Mouse (Mus musculus) kidney, embryonic 15.5 days (tissue): ENCODE data around the gene Plcb2. TPM values are rescaled to one million over a fixed set of nuclear protein-coding genes. Genes with fewer than 3 reads are reported as not detected.

ENCODE experiments used
- ATAC-seq: fragments of 200-750 bp; cut with Nextera tagmentation; replicated peaks from 2 replicates; pipeline ENCODE4 v1.8.0; 2017; ENCODE audit warnings: moderate TSS enrichment; ENCODE audit not compliant: low FRiP score
- H3K27ac ChIP-seq: fragments of 300-500 bp; sonication (generic); 2 replicates; pipeline ENCODE4 v1.5.1; 2015; ENCODE audit warnings: mild to moderate bottlenecking, inconsistent platforms
- H3K27me3 ChIP-seq: fragments of 300-500 bp; sonication (generic); 2 replicates; pipeline ENCODE4 v1.6.1; 2015; ENCODE audit warnings: inconsistent platforms
- H3K36me3 ChIP-seq: fragments of 300-500 bp; sonication (generic); 2 replicates; pipeline ENCODE4 v1.6.1; 2015; ENCODE audit warnings: inconsistent platforms
- H3K4me1 ChIP-seq: fragments of 300-500 bp; sonication (generic); 2 replicates; pipeline ENCODE4 v1.6.1; 2015; ENCODE audit warnings: inconsistent platforms
- H3K4me2 ChIP-seq: fragments of 300-500 bp; sonication (generic); 2 replicates; pipeline ENCODE4 v1.6.1; 2015; ENCODE audit warnings: moderate library complexity, mild to moderate bottlenecking, inconsistent platforms
- H3K4me3 ChIP-seq: fragments of 300-500 bp; sonication (generic); replicated peaks from 2 replicates; pipeline ENCODE4 v1.5.1; 2015; ENCODE audit warnings: mild to moderate bottlenecking, inconsistent platforms
- H3K9ac ChIP-seq: fragments of 300-500 bp; sonication (generic); 2 replicates; pipeline ENCODE4 v1.6.1; 2015; ENCODE audit warnings: mild to moderate bottlenecking, inconsistent platforms
- H3K9me3 ChIP-seq: fragments of 300-500 bp; sonication (generic); replicated peaks from 2 replicates; pipeline ENCODE4 v1.6.1; 2016; ENCODE audit warnings: inconsistent platforms
- WGBS: fragments of 180-500 bp; shearing (Covaris S2); methylation state at CpG from one replicate; pipeline ENCODE4 v1.1.7; 2015; ENCODE audit warnings: mixed read lengths; 5-methylcytosine and 5-hydroxymethylcytosine counted together
- polyA plus RNA-seq: library from polyadenylated mRNA; unstranded; fragments of >200 nt; fragmentation: Nextera tagmentation; extraction: Ambion mirVana; gene quantifications from 2 replicates; pipeline ENCODE4 v1.2.1, GENCODE M21; 2015

The Plcb2 gene
- polyA plus RNA-seq, 1 experiment from 2014 or later: 1.5 TPM

DNA sequence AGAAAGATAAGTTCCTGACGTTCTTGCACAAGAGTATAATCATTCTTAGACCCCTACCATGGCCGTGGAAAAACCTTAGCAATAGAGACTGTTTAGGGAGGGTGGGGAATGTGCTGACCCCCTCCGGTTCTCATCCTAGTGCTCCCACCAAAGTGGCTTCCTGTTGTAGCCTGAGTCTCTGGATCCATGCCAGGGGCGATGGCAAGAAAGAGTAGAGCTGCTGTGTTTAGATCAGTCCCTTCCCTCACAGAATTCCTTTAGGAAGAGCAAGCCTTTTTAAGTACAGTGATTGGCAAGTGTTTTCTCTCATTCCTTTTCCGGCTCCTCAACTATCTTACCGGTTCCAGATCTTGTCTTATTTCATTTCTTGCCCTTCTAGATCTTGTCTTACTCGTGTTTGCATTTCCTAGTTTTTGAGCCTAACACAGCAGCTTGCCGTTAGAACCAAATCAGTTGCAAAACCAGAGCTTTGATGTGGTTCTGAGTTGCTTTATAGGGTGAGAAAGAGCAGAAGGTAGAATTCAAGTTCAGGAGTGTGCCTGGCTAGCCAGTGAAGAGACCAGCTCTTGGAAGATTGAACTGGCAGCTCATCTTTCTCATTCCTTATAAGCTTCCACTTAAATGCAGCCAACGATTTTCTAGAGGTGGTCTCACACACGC, 19.2 kb upstream of the Plcb2 start:
- H3K4me2 ChIP-seq: peak overlapping the region; percentile 99
- no peaks in the 10 kb centered on the region for H3K9me3 ChIP-seq
- ATAC-seq: no peak
- no peak overlapping the region for H3K9ac ChIP-seq
- 33% methylated on average over 10 of the region's 10 CpGs for WGBS
- peak overlapping the region; percentile 91 for H3K4me3 ChIP-seq
- H3K27me3 ChIP-seq: peaks cover 36% of the 10 kb centered on the region
- H3K27ac ChIP-seq: no peak overlapping the region
- peaks cover 41% of the 10 kb centered on the region for H3K4me1 ChIP-seq
- peaks cover 17% of the 10 kb centered on the region; the same call in 1 of the 2 replicates for H3K36me3 ChIP-seq

- Histone ChIP-seq H3K9me3 (no peaks in the 10 kb centered on the region), H3K27me3 (peaks cover 45% of the 10 kb centered on the region), H3K4me2 (peak overlapping the region; percentile 99), H3K27ac (no peak overlapping the region), H3K4me1 (peaks cover 34% of the 10 kb centered on the region), H3K36me3 (peaks cover 17% of the 10 kb centered on the region; the same call in 1 of the 2 replicates), H3K4me3 (peak overlapping the region; percentile 91), H3K9ac (peak overlapping the region; percentile 77)
- peak; percentile 67 for ATAC-seq
- under 1% methylated on average over 94 of the region's 113 CpGs for WGBS
Measured at GRCm38 (mm10) chr2:118745915-118746901, 18.0 kb upstream of the Plcb2 start.

- ATAC-seq: peak; percentile 91
- Histone ChIP-seq H3K27me3 (peaks cover 51% of the 10 kb centered on the region), H3K27ac (no peak within 1 kb of the TSS), H3K36me3 (peaks cover 15% of the 10 kb centered on the region; the same call in 1 of the 2 replicates), H3K9me3 (no peaks in the 10 kb centered on the region), H3K4me1 (peaks cover 34% of the 10 kb centered on the region), H3K4me3 (peak within 1 kb of the TSS; percentile 91), H3K4me2 (peak within 1 kb of the TSS; percentile 99), H3K9ac (peak within 1 kb of the TSS; percentile 77)
- WGBS: under 1% methylated on average over 53 of the region's 57 CpGs
Measured at GRCm38 (mm10) chr2:118745232-118745884, 17.1 kb upstream of the Plcb2 start, which contains the start of gene Inafm2. TSS of gene Inafm2 (plus strand) at chr2:118745758.

GRCm38 (mm10) chr2:118744621-118745020, 16.4 kb upstream of the Plcb2 start:
- H3K27ac ChIP-seq: no peak overlapping the region
- no peak for ATAC-seq
- no peak overlapping the region for H3K9ac ChIP-seq
- H3K4me2 ChIP-seq: peak overlapping the region; percentile 99
- H3K4me1 ChIP-seq: peaks cover 34% of the 10 kb centered on the region
- peaks cover 54% of the 10 kb centered on the region for H3K27me3 ChIP-seq
- H3K9me3 ChIP-seq: no peaks in the 10 kb centered on the region
- peaks cover 10% of the 10 kb centered on the region; the same call in 1 of the 2 replicates for H3K36me3 ChIP-seq
- 7% methylated on average over 7 of the region's 7 CpGs for WGBS
- H3K4me3 ChIP-seq: peak overlapping the region; percentile 91; the same call in 1 of the 2 replicates

DNA sequence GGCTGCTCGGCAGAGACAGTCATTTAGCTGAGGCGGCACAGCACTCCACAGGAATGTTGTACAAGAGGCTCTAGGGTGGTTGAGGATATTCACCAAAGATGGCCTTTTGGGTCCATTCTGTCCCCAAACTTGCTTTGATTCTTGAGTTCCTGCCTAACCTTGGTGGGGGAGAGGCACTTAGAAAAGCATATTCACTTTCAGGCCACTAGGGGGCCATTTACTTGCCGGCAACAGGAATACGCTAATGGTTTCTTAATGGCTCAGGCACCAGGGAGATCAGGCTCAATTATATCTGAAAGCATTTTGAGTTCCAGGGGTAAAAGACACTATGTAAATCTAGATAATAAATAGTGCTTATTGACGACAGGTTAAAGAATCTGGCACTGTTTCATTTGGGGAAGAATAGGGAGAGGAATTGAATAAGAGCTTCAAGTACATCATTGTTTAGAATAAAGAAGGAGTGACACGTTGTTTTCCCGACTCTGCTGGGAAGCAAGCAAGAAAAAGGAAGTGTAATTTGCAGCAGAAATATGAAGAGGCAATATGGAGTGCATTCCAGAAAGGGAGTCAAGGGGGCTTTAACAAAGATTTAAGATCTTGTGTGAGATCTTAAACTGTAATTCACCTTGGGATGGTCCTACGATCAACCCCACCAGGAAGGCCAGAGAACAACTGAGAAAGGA, 15.2 kb upstream of the Plcb2 start:
- Histone ChIP-seq H3K4me3 (no peak overlapping the region), H3K9me3 (no peaks in the 10 kb centered on the region), H3K36me3 (no peaks in the 10 kb centered on the region), H3K9ac (no peak overlapping the region), H3K4me1 (peaks cover 30% of the 10 kb centered on the region), H3K27me3 (peaks cover 49% of the 10 kb centered on the region), H3K27ac (no peak overlapping the region), H3K4me2 (no peak overlapping the region)
- 27% methylated on average over 8 of the region's 8 CpGs for WGBS
- ATAC-seq: no peak

- 61% methylated on average over 9 of the region's 9 CpGs for WGBS
- Histone ChIP-seq H3K9me3 (no peaks in the 10 kb centered on the region), H3K4me3 (no peak overlapping the region), H3K27ac (no peak overlapping the region), H3K4me2 (no peak overlapping the region), H3K27me3 (peaks cover 52% of the 10 kb centered on the region), H3K9ac (no peak overlapping the region), H3K4me1 (peaks cover 12% of the 10 kb centered on the region), H3K36me3 (no peaks in the 10 kb centered on the region)
- ATAC-seq: no peak
Measured at GRCm38 (mm10) chr2:118741183-118741582, 12.9 kb upstream of the Plcb2 start.

DNA sequence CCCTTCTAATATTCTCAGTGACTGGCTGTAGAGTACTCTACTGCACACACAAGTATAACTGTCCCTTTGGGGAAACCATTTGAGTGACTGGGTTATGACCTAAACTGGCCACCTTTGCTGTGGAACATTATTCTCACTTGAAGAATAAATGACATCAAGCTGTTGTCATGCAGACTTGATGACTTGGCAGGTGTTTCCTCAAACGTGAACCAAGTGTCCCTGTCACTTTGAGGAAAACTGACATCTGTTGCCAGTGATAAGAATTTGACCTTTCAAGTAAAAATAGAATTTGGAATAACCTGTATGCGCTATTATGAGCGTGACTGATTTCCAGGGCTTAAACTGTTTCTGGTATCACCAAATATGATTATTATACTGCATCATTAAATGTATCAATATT, 12.1 kb upstream of the Plcb2 start:
- Histone ChIP-seq H3K4me2 (no peak overlapping the region), H3K4me3 (no peak overlapping the region), H3K27ac (no peak overlapping the region), H3K27me3 (peaks cover 60% of the 10 kb centered on the region), H3K9ac (no peak overlapping the region), H3K36me3 (no peaks in the 10 kb centered on the region), H3K4me1 (peaks cover 11% of the 10 kb centered on the region), H3K9me3 (no peaks in the 10 kb centered on the region)
- ATAC-seq: no peak
- 60% methylated on average over 3 of the region's 3 CpGs for WGBS

GRCm38 (mm10) chr2:118733341-118733740, 5.1 kb upstream of the Plcb2 start:
- H3K27ac ChIP-seq: no peak overlapping the region
- H3K9ac ChIP-seq: no peak overlapping the region
- WGBS: 58% methylated on average over 5 of the region's 5 CpGs
- H3K27me3 ChIP-seq: peaks cover 63% of the 10 kb centered on the region
- H3K9me3 ChIP-seq: no peaks in the 10 kb centered on the region
- H3K36me3 ChIP-seq: no peaks in the 10 kb centered on the region
- ATAC-seq: no peak
- H3K4me3 ChIP-seq: no peak overlapping the region
- peaks cover 24% of the 10 kb centered on the region for H3K4me1 ChIP-seq
- no peak overlapping the region for H3K4me2 ChIP-seq

DNA sequence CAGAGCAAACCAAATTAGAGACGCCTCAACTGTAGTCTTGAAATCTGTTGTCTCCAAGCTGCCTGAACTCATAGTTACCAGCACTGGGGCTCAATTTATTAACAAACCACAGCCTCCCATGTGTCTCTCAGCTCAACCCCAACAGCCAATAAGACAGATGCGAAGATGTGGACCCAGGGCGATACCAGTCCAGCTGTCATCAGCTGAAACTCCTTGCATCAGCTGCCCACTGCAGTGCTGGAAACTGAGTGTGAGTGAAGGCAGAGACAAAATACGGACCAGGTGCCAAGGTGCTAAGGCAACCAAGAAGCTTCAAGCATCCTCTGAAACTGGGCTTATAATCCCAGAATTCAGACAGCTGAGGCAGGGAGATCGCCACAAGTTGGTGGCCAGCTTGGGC, 3.7 kb upstream of the Plcb2 start:
- H3K9ac ChIP-seq: no peak overlapping the region
- ATAC-seq: no peak
- H3K4me1 ChIP-seq: peaks cover 33% of the 10 kb centered on the region
- no peak overlapping the region for H3K4me2 ChIP-seq
- H3K4me3 ChIP-seq: no peak overlapping the region
- no peaks in the 10 kb centered on the region for H3K9me3 ChIP-seq
- H3K27ac ChIP-seq: no peak overlapping the region
- peaks cover 63% of the 10 kb centered on the region for H3K27me3 ChIP-seq
- WGBS: 86% methylated on average over 5 of the region's 5 CpGs
- H3K36me3 ChIP-seq: no peaks in the 10 kb centered on the region

DNA sequence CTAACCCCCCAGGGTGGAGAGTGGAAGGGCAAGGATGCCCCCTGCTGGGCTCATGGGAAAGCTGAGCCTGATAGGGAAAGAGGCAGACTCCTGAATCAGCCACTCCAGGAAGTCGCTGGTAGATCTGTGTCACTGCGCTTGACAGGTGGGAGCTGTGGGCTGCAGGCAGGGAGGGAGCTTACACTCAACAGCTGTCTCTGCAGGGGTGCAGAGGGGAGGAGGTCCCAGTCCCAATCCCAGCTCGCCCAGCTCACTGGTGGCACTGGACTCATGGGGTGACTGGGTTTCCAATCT, 2.3 kb upstream of the Plcb2 start:
- H3K36me3 ChIP-seq: no peaks in the 10 kb centered on the region
- H3K27me3 ChIP-seq: peaks cover 61% of the 10 kb centered on the region
- H3K27ac ChIP-seq: no peak overlapping the region
- H3K4me3 ChIP-seq: no peak overlapping the region
- H3K4me1 ChIP-seq: peaks cover 33% of the 10 kb centered on the region
- H3K4me2 ChIP-seq: no peak overlapping the region
- H3K9ac ChIP-seq: 0 out of 2 replicates have a peak overlapping the region, but pooled peaks have one; percentile 29
- no peak for ATAC-seq
- WGBS: 3% methylated on average over 3 of the region's 3 CpGs
- H3K9me3 ChIP-seq: no peaks in the 10 kb centered on the region

GRCm38 (mm10) chr2:118729816-118730621, 1.8 kb upstream of the Plcb2 start:
- Histone ChIP-seq H3K9me3 (no peaks in the 10 kb centered on the region), H3K27ac (no peak overlapping the region), H3K4me3 (no peak overlapping the region), H3K4me2 (no peak overlapping the region), H3K27me3 (peaks cover 56% of the 10 kb centered on the region), H3K36me3 (no peaks in the 10 kb centered on the region), H3K9ac (no peak overlapping the region), H3K4me1 (peaks cover 33% of the 10 kb centered on the region)
- no peak for ATAC-seq
- WGBS: 26% methylated on average over 8 of the region's 8 CpGs
